Mouse (Mus musculus): ENCODE measurements at regions not wholly inside any gene's neighbourhood (a gene's known extent, or its start where the extent isn't known, plus 50 kb on each side); places are given as distances from the start of the nearest gene placed in this dataset.

DNA sequence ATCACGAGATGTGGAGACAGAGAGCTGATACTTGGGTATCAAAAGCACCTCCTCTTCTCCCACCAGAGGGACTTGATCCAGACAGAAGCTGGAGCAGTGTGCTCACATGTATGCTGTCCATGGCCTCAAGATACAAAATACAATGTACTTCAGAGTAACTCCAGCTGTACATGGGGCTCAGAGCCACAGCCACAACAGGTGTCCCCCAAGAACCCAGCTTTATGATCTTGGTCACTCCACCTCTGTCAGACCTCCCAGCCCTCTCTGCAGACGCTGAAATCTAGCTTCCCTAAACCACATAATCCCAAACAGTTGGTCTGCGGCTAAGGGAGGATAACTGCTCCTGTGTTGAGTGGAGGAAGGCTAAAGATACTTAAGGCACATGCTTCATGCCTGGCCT lies 389.9 kb downstream of the Gm45692 start:
- TF ChIP-seq CTCF (IDR thresholded peaks at IDR 0.05; ENCODE audit: low read depth, low read length) (no peak), GATA1 (IDR thresholded peaks at IDR 0.05; ENCODE audit: borderline replicate concordance, low read length) (no peak), POLR2AphosphoS5 (IDR thresholded peaks at IDR 0.05; ENCODE audit: insufficient replicate concordance, low read depth, low read length) (no peak), TAL1 (conservative IDR thresholded peaks at IDR 0.05; ENCODE audit: low read depth, low read length) (no peak), GATA2 (IDR thresholded peaks at IDR 0.05; ENCODE audit: borderline replicate concordance, low read depth, low read length) (no peak)
